Mouse (Mus musculus) left cerebral cortex, adult 8-10 months (tissue): Measurements from ENCODE around the gene Eif4a1. TPM values are rescaled to one million over a fixed set of nuclear protein-coding genes. Genes with fewer than 3 reads are reported as not detected.

Experiments
- DNase-seq, 2 experiments: peaks; one replicate each; pipeline ENCODE4 v3.0.0; 2022; ENCODE audit warnings: low spot score in 2 of 2
- total RNA-seq, 4 experiments: library from RNA; stranded (reverse); gene quantifications; 2 replicates each; pipeline ENCODE4 v1.2.4; 2022

The Eif4a1 gene
- total RNA-seq, 4 experiments from 2014 or later, result 268 to 307 (median 295) TPM

DNA sequence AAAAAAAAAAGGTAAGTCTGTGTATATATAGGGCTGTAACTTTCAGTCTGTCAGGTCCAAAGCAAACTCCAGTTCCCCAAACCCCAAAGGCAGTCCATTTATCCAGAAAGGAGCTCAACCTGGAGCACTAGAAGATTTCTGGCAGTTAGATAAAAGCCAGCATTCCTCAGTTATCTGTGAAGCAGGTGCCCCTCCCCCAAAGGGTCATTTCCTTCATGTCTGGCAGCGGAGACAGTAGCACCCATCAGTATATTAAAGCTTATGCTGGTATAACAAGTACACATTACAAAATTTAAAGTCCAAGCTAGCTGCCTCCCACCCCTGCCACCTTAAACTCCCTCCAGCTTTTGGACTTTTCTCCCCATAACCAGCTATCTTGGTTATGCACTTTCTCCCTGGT lies 27.4 kb upstream of the Eif4a1 start:
- DNase-seq, result no peak

- no peak for DNase-seq
Observed at GRCm38 (mm10) chr11:69698574-69698973, 26.4 kb upstream of the Eif4a1 start.

DNA sequence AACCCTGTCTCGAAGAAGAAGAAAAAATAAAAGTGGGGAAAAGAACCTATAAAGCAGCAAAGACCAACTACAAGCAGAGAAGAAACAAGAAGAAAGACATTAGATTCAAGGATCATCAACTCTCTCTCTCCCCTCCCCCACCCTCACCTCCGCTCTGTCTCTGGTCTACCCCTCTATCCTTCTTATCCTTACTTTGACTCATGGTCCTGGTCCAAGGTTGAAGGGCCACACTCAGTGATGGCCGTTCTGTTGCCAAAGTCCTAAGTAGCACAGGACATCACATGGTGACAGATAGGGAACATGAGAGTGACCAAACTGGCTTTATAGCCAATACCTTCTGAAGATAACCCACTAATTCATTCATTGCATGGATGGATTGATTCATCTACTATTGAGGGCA lies 25.2 kb upstream of the Eif4a1 start:
- no peak for DNase-seq

- no peak for DNase-seq
Observed at GRCm38 (mm10) chr11:69695361-69696181, 23.3 kb upstream of the Eif4a1 start, which contains the start of the genes Tnfsf12 and Tnfsfm13. Tnfsf12 (minus strand) TSS chr11:69695849. Tnfsfm13 (minus strand) TSS chr11:69696098.

- DNase-seq, result peak in 1 of 2 experiments; percentile 56
Observed at GRCm38 (mm10) chr11:69695046-69695360, 22.8 kb upstream of the Eif4a1 start.

GRCm38 (mm10) chr11:69693421-69693965 lies 21.3 kb upstream of the Eif4a1 start:
- DNase-seq, result no peak

GRCm38 (mm10) chr11:69692863-69693262 lies 20.6 kb upstream of the Eif4a1 start:
- no peak for DNase-seq

DNA sequence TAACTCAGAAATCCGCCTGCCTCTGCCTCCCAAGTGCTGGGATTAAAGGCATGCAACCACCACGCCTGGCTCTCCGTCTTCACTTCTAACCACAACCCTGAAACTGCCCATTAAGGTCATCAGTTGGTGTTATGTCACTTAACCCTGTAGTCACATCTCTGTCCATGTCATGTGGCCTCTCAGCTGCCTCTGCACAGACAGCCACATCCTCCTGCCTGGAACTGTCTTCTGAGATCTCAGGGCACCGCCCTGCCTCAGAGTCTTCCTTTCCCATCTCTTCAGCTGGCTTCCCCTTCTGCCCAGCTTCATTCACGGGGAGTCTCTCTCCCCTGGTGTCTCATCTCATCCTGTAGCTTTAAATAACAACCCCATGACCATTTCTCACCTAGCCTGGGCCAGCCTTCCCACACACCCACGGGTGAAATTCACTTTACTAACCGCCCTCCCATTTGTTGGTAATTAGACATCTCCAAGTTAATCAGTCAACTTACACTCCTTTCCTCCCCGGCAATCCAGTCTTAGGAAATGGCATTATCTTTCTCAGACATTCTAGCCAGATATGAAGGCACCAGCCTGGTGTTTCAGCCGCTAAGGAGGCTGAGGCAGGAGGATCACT lies 20.1 kb upstream of the Eif4a1 start:
- DNase-seq, result no peak

- DNase-seq, result no peak
Observed at GRCm38 (mm10) chr11:69689891-69690290, 17.7 kb upstream of the Eif4a1 start.

DNA sequence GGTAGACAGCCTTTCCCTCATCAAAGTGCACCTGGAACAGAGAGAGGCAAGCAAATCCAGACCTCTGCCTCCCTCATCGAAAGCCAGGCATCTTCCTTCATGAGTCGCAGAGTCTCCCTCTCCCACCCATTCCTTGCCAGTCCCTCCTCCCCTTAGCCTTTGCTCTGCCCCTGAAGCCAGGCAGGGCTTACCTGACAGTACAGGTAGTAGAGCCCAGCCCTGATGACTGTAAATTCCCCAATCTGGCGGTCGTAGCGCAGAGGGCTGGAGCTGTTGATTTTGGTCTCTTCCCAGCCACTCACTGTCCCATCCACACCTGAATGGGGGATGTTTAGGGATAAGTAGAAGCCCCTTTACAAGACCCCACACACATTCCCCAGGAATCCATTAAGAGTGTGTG lies 14.8 kb upstream of the Eif4a1 start:
- no peak for DNase-seq

DNA sequence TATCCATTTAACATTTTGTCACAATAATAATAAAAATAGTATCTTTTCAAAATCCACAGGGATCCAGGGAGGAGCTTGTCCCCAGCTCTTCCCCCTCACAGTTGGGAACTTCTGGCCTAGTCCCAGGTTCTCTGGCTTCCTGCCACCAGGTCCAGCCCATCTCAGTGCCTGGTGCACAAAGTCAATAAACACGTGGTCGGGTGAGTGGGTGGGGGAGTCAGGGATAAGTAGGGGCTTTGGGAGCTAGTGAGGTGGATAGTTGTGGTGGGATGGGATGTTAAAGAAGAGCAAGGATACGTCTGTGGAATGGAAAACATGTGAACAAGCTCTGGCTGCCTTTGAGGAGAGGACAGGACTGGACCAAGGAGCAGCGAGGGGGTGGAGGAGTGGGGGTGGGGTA lies 14.2 kb upstream of the Eif4a1 start:
- no peak for DNase-seq

GRCm38 (mm10) chr11:69685526-69686148 lies 13.4 kb upstream of the Eif4a1 start, which contains the start of gene Tnfsf13:
Tnfsf13 (minus strand) TSS chr11:69685784.
- no peak for DNase-seq

DNA sequence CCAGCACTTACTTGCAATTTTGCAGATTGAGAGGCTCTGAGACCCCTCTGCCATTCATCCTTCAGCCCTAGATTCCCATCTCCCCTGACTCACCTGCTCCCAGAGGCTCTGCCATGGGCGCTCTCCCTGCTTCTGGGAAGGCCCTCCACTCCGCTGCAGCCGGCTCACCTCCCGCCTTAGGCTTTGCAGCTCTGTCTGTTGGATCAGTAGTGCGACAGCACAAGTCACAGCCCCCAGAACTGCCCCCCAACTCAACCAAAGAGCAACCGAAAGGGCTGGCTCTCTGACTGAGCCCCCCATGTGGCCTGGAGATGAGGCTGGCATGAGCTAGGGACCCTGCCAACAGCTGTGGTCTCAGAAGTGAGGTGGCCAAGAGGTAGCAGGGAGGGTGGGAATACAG lies 12.7 kb upstream of the Eif4a1 start:
- DNase-seq, result no peak

GRCm38 (mm10) chr11:69684128-69684745 lies 12.0 kb upstream of the Eif4a1 start:
- no peak for DNase-seq

- no peak for DNase-seq
Observed at GRCm38 (mm10) chr11:69683576-69683975, 11.4 kb upstream of the Eif4a1 start.

- DNase-seq, result peak; percentile 67 to 83
Observed at GRCm38 (mm10) chr11:69682840-69683533, 10.8 kb upstream of the Eif4a1 start.

- DNase-seq, result no peak
Observed at GRCm38 (mm10) chr11:69682209-69682839, 10.1 kb upstream of the Eif4a1 start.

GRCm38 (mm10) chr11:69681314-69682208 lies 9.3 kb upstream of the Eif4a1 start, which contains the start of gene Senp3:
Senp3 (minus strand) TSS chr11:69682084.
- peak; percentile 87 to 98 for DNase-seq

DNA sequence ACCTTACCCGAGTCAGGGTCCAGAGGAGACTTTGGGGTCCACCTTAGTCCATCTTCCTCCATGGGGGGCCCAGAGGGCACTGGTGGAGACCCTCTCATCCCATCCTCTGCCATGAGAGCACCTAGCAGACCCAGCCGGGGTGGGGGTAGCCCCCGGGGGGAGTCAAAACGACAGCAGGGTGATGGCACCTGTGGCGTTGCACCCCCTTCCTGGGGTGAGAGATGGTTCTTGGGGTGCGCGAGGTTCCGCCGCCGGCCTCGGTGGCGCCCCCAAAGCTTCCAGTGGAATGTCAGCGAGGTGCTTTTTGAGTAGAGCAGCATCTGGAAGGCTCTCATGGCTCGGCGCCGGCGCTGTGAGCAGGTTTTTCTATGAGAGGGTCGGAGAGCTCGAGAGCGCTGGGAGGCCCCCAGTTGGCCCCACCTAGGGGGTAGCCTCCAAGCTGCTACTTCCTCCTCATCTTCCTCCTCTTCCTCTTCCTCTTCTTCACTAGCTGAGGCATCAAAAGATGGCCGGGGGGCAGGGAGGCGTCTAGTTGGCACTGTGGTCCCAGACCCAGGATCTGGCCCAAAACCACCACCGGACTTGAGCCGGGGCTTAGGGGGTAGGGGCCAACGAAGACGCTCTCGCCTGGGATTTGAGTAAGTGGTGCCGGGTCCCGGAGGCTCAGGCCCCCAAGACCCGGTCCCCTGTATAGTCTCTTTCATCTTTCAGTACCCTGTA lies 8.1 kb upstream of the Eif4a1 start:
- DNase-seq, result no peak
